8 mouse cellular contexts compared by ENCODE assay signal in the genomic region with DNA sequence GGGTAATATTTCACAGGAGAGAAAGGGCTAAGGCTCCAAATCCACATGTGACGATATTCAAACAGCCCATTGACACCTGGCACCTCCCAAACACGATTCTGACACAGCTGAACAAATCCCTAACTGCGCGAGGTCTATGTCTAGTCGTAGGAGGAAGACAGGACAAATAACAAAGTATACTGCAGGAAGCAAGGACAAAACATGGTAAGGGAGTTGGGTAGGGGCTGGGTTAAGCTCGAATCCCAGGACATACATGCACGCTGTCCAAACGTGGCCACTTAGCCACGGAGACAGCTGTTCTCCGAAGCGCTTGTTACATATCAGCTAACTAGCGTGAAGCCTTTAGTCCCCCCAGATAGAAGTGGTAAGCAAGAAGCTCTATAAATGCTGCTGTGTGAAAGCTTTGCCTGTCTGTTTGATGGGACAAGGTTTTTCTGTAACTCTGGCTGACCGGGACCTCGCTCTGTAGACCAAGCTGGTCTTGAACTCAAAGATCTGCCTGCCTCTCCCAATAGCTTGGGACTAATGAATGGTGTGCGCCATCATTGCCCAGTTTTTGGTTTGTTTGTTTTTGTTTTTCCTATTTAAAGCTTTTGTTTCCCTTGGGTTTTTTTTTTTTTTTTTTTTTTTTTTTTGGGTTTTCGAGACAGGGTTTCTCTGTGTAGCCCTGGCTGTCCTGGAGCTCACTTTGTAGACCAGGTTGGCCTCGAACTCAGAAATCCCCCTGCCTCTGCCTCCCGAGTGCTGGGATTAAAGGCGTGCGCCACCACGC. TPM values are rescaled to one million over a fixed set of nuclear protein-coding genes. Genes with fewer than 3 reads are reported as not detected.
A peak's percentile ranks its signal among the peaks of the same experiment; 100 is the strongest.
DNase-seq lines count a peak whose midpoint lies in the region; ATAC-seq and TF ChIP-seq lines count a peak whose summit lies in the region.

No protein-coding gene starts in this region.

- TF ChIP-seq POLR2A in spleen, adult 2 months (IDR thresholded peaks at IDR 0.05; ENCODE audit: low read depth, low read length) = no peak

- H3K4me2 ChIP-seq in embryonic facial prominence, embryonic 14.5 days (ENCODE audit: low read depth, low read length) = peak overlapping the region; percentile 70
- peak overlapping the region; percentile 67 for H3K4me2 ChIP-seq in hindbrain, postnatal 0 days (ENCODE audit: low read depth, low read length)
- peak overlapping the region; percentile 84 for H3K4me2 ChIP-seq in midbrain, embryonic 12.5 days (replicated peaks)

- H3K9me3 ChIP-seq in embryonic facial prominence, embryonic 14.5 days (ENCODE audit: control insufficient read depth, low read length) = peaks cover 13% of the 10 kb centered on the region
- H3K9me3 ChIP-seq in hindbrain, postnatal 0 days (ENCODE audit: low read length) = 0 out of 2 replicates have a peak, but pooled peaks cover 3% of the 10 kb centered on the region
- no peaks in the 10 kb centered on the region for H3K9me3 ChIP-seq in midbrain, embryonic 12.5 days

- H3K9ac ChIP-seq in embryonic facial prominence, embryonic 14.5 days (ENCODE audit: low read depth, low read length) = peak overlapping the region; percentile 92
- peak overlapping the region; percentile 95 for H3K9ac ChIP-seq in hindbrain, postnatal 0 days (replicated peaks; ENCODE audit: low read length)
- peak overlapping the region; percentile 92 for H3K9ac ChIP-seq in midbrain, embryonic 12.5 days (replicated peaks)

- no peak for TF ChIP-seq CTCF in spleen, adult 2 months (IDR thresholded peaks at IDR 0.05; ENCODE audit: extremely low read depth, insufficient read depth, insufficient read length, insufficient replicate concordance)
- no peak for TF ChIP-seq CTCF in hindbrain, postnatal 0 days (IDR thresholded peaks at IDR 0.05; ENCODE audit: low read depth)

- 40% methylated on average over 21 of the region's 21 CpGs for WGBS in spleen, adult 2 months
- WGBS in embryonic facial prominence, embryonic 14.5 days = 36% methylated on average over 20 of the region's 21 CpGs
- 36% methylated on average over 19 of the region's 21 CpGs for WGBS in hindbrain, postnatal 0 days
- WGBS in midbrain, embryonic 12.5 days = 35% methylated on average over 20 of the region's 21 CpGs

- no peak for ATAC-seq in embryonic facial prominence, embryonic 14.5 days (ENCODE audit: low read depth)
- ATAC-seq in hindbrain, postnatal 0 days = peak; percentile 46
- ATAC-seq in midbrain, embryonic 12.5 days (ENCODE audit: low FRiP score, low read depth) = 0 out of 2 replicates have a peak, but pooled peaks have one; percentile 16
- ATAC-seq in cerebellum, adult (ENCODE audit: insufficient number of reproducible peaks, low FRiP score, low TSS enrichment) = no peak

- H3K27ac ChIP-seq in spleen, adult 2 months (ENCODE audit: insufficient read depth, low read length) = no peak overlapping the region
- peak overlapping the region; percentile 80 for H3K27ac ChIP-seq in embryonic facial prominence, embryonic 14.5 days (replicated peaks; ENCODE audit: low read depth, low read length)
- peak overlapping the region; percentile 85 for H3K27ac ChIP-seq in hindbrain, postnatal 0 days
- peak overlapping the region; percentile 84 for H3K27ac ChIP-seq in midbrain, embryonic 12.5 days (replicated peaks)

- H3K4me3 ChIP-seq in spleen, adult 2 months (ENCODE audit: extremely low read depth, insufficient read depth, insufficient read length) = peak overlapping the region; percentile 79
- H3K4me3 ChIP-seq in embryonic facial prominence, embryonic 14.5 days (ENCODE audit: low read depth, low read length) = peak overlapping the region; percentile 98
- peak overlapping the region; percentile 100 for H3K4me3 ChIP-seq in hindbrain, postnatal 0 days (ENCODE audit: low read length)
- peak overlapping the region; percentile 96 for H3K4me3 ChIP-seq in midbrain, embryonic 12.5 days

- H3K27me3 ChIP-seq in spleen, adult 2 months (ENCODE audit: control insufficient read depth, insufficient read depth, low read length) = no peaks in the 10 kb centered on the region
- H3K27me3 ChIP-seq in embryonic facial prominence, embryonic 14.5 days (replicated peaks; ENCODE audit: control insufficient read depth, insufficient read depth, low read length) = no peaks in the 10 kb centered on the region
- H3K27me3 ChIP-seq in hindbrain, postnatal 0 days (ENCODE audit: insufficient read depth, low read length) = 0 out of 2 replicates have a peak, but pooled peaks cover 4% of the 10 kb centered on the region
- H3K27me3 ChIP-seq in midbrain, embryonic 12.5 days = peaks cover 10% of the 10 kb centered on the region

- H3K36me3 ChIP-seq in spleen, adult 2 months (ENCODE audit: control insufficient read depth, insufficient read depth, low read length) = peaks cover 3% of the 10 kb centered on the region; the same call in 1 of the 2 replicates
- H3K36me3 ChIP-seq in embryonic facial prominence, embryonic 14.5 days (ENCODE audit: control insufficient read depth, insufficient read depth, low read length) = 0 out of 2 replicates have a peak, but pooled peaks cover 13% of the 10 kb centered on the region
- 0 out of 2 replicates have a peak, but pooled peaks cover 4% of the 10 kb centered on the region for H3K36me3 ChIP-seq in hindbrain, postnatal 0 days (ENCODE audit: insufficient read depth, low read length)
- H3K36me3 ChIP-seq in midbrain, embryonic 12.5 days = peaks cover 8% of the 10 kb centered on the region; the same call in 1 of the 2 replicates

- H3K4me1 ChIP-seq in spleen, adult 2 months (ENCODE audit: control insufficient read depth, insufficient read depth, insufficient read length) = no peaks in the 10 kb centered on the region; the same call in 1 of the 2 replicates
- peaks cover 10% of the 10 kb centered on the region for H3K4me1 ChIP-seq in embryonic facial prominence, embryonic 14.5 days (ENCODE audit: control insufficient read depth, insufficient read depth, low read length)
- peaks cover 6% of the 10 kb centered on the region for H3K4me1 ChIP-seq in hindbrain, postnatal 0 days (ENCODE audit: insufficient read depth, low read length)
- peaks cover 23% of the 10 kb centered on the region for H3K4me1 ChIP-seq in midbrain, embryonic 12.5 days

- DNase-seq in spleen, adult 2 months (ENCODE audit: low read depth in 1 of 2, low spot score in 2 of 2) = peak in 1 of 2 experiments; percentile 12
- DNase-seq in spleen, postnatal 14 days (ENCODE audit: low spot score in 2 of 2) = no peak
- DNase-seq in embryonic facial prominence, embryonic 14.5 days (ENCODE audit: low spot score) = no peak
- peak; percentile 10 for DNase-seq in hindbrain, postnatal 0 days (ENCODE audit: low spot score)
- no peak for DNase-seq in cerebellum, postnatal 10 days
- DNase-seq in thymus, postnatal 25 days = no peak

RNA-seq across cellular contexts. Expression of a gene that starts 0.5 kb away (rescaled TPM):
- 29.2 and 29.8 TPM in 2 replicates for polyA plus RNA-seq in spleen, adult 2 months (2012; rRNA removed)
- 64.1 and 75.1 TPM in 2 replicates for polyA plus RNA-seq in embryonic facial prominence, embryonic 14.5 days (2014; fragmentation: Nextera tagmentation; extraction: Ambion mirVana)
- total RNA-seq in hindbrain, postnatal 0 days (2014; rRNA removed) = 94.9 and 112 TPM in 2 replicates
- polyA plus RNA-seq in hindbrain, postnatal 0 days (2015; fragmentation: Nextera tagmentation; extraction: Ambion mirVana) = 111 and 118 TPM in 2 replicates
- polyA plus RNA-seq in midbrain, embryonic 12.5 days (2016; fragmentation: Nextera tagmentation; extraction: Ambion mirVana) = 81.6 and 85.0 TPM in 2 replicates

RNA-seq across cellular contexts. Expression of a gene that starts 6.2 kb away (rescaled TPM):
- not detected in 2 replicates for polyA plus RNA-seq in spleen, adult 2 months (2012; rRNA removed)
- polyA plus RNA-seq in embryonic facial prominence, embryonic 14.5 days (2014; fragmentation: Nextera tagmentation; extraction: Ambion mirVana) = not detected in 2 replicates
- total RNA-seq in hindbrain, postnatal 0 days (2014; rRNA removed) = 0.16 TPM in 1 of 2 replicates, not detected in the other
- 0.09 TPM in 1 of 2 replicates, not detected in the other for polyA plus RNA-seq in hindbrain, postnatal 0 days (2015; fragmentation: Nextera tagmentation; extraction: Ambion mirVana)
- polyA plus RNA-seq in midbrain, embryonic 12.5 days (2016; fragmentation: Nextera tagmentation; extraction: Ambion mirVana) = 0.10 TPM in 1 of 2 replicates, not detected in the other

RNA-seq across cellular contexts. Expression of a gene that starts 26.9 kb away (rescaled TPM):
- 16.7 and 22.7 TPM in 2 replicates for polyA plus RNA-seq in spleen, adult 2 months (2012; rRNA removed)
- polyA plus RNA-seq in embryonic facial prominence, embryonic 14.5 days (2014; fragmentation: Nextera tagmentation; extraction: Ambion mirVana) = 39.1 and 40.8 TPM in 2 replicates
- 15.8 and 19.0 TPM in 2 replicates for total RNA-seq in hindbrain, postnatal 0 days (2014; rRNA removed)
- polyA plus RNA-seq in hindbrain, postnatal 0 days (2015; fragmentation: Nextera tagmentation; extraction: Ambion mirVana) = 28.2 and 28.8 TPM in 2 replicates
- polyA plus RNA-seq in midbrain, embryonic 12.5 days (2016; fragmentation: Nextera tagmentation; extraction: Ambion mirVana) = 20.3 and 24.6 TPM in 2 replicates

RNA-seq across cellular contexts. Expression of a gene that starts 47.5 kb away (rescaled TPM):
- 0.59 TPM in 1 of 2 replicates, not detected in the other for polyA plus RNA-seq in spleen, adult 2 months (2012; rRNA removed)
- polyA plus RNA-seq in embryonic facial prominence, embryonic 14.5 days (2014; fragmentation: Nextera tagmentation; extraction: Ambion mirVana) = 0.09 TPM in 1 of 2 replicates, not detected in the other
- total RNA-seq in hindbrain, postnatal 0 days (2014; rRNA removed) = 0.26 and 0.65 TPM in 2 replicates
- polyA plus RNA-seq in hindbrain, postnatal 0 days (2015; fragmentation: Nextera tagmentation; extraction: Ambion mirVana) = 0.20 and 0.37 TPM in 2 replicates
- polyA plus RNA-seq in midbrain, embryonic 12.5 days (2016; fragmentation: Nextera tagmentation; extraction: Ambion mirVana) = 0.28 TPM in 1 of 2 replicates, not detected in the other

RNA-seq across cellular contexts. Expression of a gene that starts 48.1 kb away (rescaled TPM):
- polyA plus RNA-seq in spleen, adult 2 months (2012; rRNA removed) = 5.8 and 6.9 TPM in 2 replicates
- polyA plus RNA-seq in embryonic facial prominence, embryonic 14.5 days (2014; fragmentation: Nextera tagmentation; extraction: Ambion mirVana) = 92.3 and 102 TPM in 2 replicates
- 37.6 and 39.4 TPM in 2 replicates for total RNA-seq in hindbrain, postnatal 0 days (2014; rRNA removed)
- polyA plus RNA-seq in hindbrain, postnatal 0 days (2015; fragmentation: Nextera tagmentation; extraction: Ambion mirVana) = 74.6 and 80.0 TPM in 2 replicates
- polyA plus RNA-seq in midbrain, embryonic 12.5 days (2016; fragmentation: Nextera tagmentation; extraction: Ambion mirVana) = 106 and 107 TPM in 2 replicates

Comparison
In these comparisons a context has a peak if more than half of its experiments do, and no peak if none do; other contexts are left out.
1. ATAC-seq: peak in hindbrain, postnatal 0 days (single experiment) and midbrain, embryonic 12.5 days (single experiment); none in embryonic facial prominence, embryonic 14.5 days (single experiment) and cerebellum, adult (single experiment).
2. Peak in every context shown above with its lines, with median percentiles within 50 percentile points of each other: H3K4me3 ChIP-seq, H3K4me2 ChIP-seq and H3K9ac ChIP-seq.